Mouse (Mus musculus) stomach, postnatal 0 days (tissue): Measurements from ENCODE around the gene Sat2.

Experiments used
- CTCF ChIP-seq: IDR thresholded peaks from 2 replicates; pipeline ENCODE4 v1.5.1; 2016; ENCODE audit warnings: antibody characterized with exemption, low read depth, mild to moderate bottlenecking, moderate library complexity
- EP300 ChIP-seq: optimal IDR thresholded peaks from 2 replicates; pipeline ENCODE3; 2016; ENCODE audit warnings: antibody characterized with exemption

- TF ChIP-seq CTCF = no peak
- no peak for TF ChIP-seq EP300
Observed at GRCm38 (mm10) chr11:69604347-69604746, 17.5 kb upstream of the Sat2 start.
